Mouse (Mus musculus): ENCODE data around the gene Prss56.

GRCm38 (mm10) chr1:87175852-87176292 lies 7.2 kb upstream of the Prss56 start:
- TF ChIP-seq GATA1 (IDR thresholded peaks at IDR 0.05; ENCODE audit: borderline replicate concordance, low read length), result no peak
- TF ChIP-seq FLI1 (IDR thresholded peaks at IDR 0.05; ENCODE audit: low read length), result no peak

All from megakaryocyte, embryonic 14.5 days (primary cell).